Comparison of ENCODE assay signal across 22 mouse cellular contexts in the genomic region with DNA sequence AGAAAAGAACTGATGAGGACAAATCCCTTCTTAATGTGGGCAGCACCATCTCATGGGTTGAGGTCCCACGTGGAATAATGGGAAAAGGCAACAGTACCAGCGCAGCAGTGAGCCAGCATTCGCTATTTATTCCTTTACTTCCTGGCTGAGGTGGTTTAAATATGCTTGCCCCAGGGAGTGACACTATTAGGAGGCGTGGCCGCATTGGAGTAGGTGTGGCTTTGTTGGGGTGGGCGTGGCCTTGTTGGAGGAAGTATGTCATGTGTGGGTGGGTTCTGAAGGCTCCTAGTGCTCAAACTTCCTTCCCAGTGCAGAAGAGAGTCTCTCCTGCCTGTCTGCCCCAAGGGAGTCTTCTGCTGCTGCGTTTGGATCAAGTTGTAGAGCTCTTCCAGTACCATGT. TPM values are rescaled to one million over a fixed set of nuclear protein-coding genes. Genes with fewer than 3 reads are reported as not detected.
DNase-seq lines count a peak whose midpoint lies in the region; TF ChIP-seq lines count a peak whose summit lies in the region.
"Had no signal": no experiment of that assay in that cellular context is flagged by ENCODE, and none has a peak within 500 bp of the region (broad histone marks: within the 10 kb centered on the region; RNA-seq: fewer than 3 reads in every experiment).

No protein-coding gene starts in this region.

- TF ChIP-seq POLR2A in kidney, adult 2 months (IDR thresholded peaks at IDR 0.05; ENCODE audit: low read depth, low read length), result no peak

- no peak for TF ChIP-seq CTCF in kidney, adult 2 months (conservative IDR thresholded peaks at IDR 0.05; ENCODE audit: insufficient read depth, insufficient read length, low read depth, low read length)

- no peaks in the 10 kb centered on the region for H3K36me3 ChIP-seq in kidney, adult 2 months (ENCODE audit: control insufficient read depth, insufficient read depth, low read length)
- H3K36me3 ChIP-seq: heart, embryonic 12.5 days; kidney, embryonic 15.5 days; midbrain, embryonic 12.5 days; neural tube, embryonic 13.5 days had no signal

- H3K4me3 ChIP-seq in kidney, adult 2 months (ENCODE audit: insufficient read depth, low read depth, low read length), result no peak overlapping the region
- H3K4me3 ChIP-seq: gastrocnemius, adult 2 months; heart, embryonic 12.5 days; kidney, embryonic 15.5 days; midbrain, embryonic 12.5 days; neural tube, embryonic 13.5 days had no signal

- no peak overlapping the region for H3K27ac ChIP-seq in kidney, adult 2 months (ENCODE audit: insufficient read depth, low read depth, low read length)
- H3K27ac ChIP-seq: gastrocnemius, adult 2 months; hindbrain, postnatal 0 days; kidney, embryonic 15.5 days; midbrain, embryonic 12.5 days; neural tube, embryonic 13.5 days had no signal

- peak; percentile 20 for DNase-seq in lung, postnatal 10 days
- DNase-seq in lung, postnatal 25 days (ENCODE audit: low spot score), result no peak
- DNase-seq in ES-CJ7 (ENCODE audit: low read depth, low spot score), result peak; percentile 66
- peak; percentile 86 for DNase-seq in ZHBTc4 (ENCODE audit: low read depth, low spot score)
- DNase-seq in kidney, adult 2 months, result no peak
- no peak for DNase-seq in layer of hippocampus, adult 18-20 months (ENCODE audit: low spot score in 2 of 2)
- no peak for DNase-seq in T-cell, adult 2 months (ENCODE audit: low spot score)
- DNase-seq: adrenal gland, postnatal 10 days; cerebellum, adult 8-10 months; gastrocnemius, adult 2 months; heart, postnatal 10 days; kidney, postnatal 36 days; lung, adult 18-20 months; lung, postnatal 14 days; right cerebral cortex, postnatal 25 days; spleen, adult 18-20 months; thymus, postnatal 25 days had no signal

- 93% methylated on average over 7 of the region's 7 CpGs for WGBS in kidney, adult 2 months

- H3K4me1 ChIP-seq in kidney, adult 2 months (ENCODE audit: control insufficient read depth, insufficient read depth, low read length), result peaks cover 4% of the 10 kb centered on the region; the same call in 1 of the 2 replicates
- H3K4me1 ChIP-seq: midbrain, embryonic 12.5 days had no signal

- no peaks in the 10 kb centered on the region for H3K27me3 ChIP-seq in kidney, adult 2 months (replicated peaks; ENCODE audit: control insufficient read depth, insufficient read depth, low read length)
- H3K27me3 ChIP-seq: heart, embryonic 12.5 days; kidney, embryonic 15.5 days; neural tube, embryonic 13.5 days had no signal

RNA-seq across cellular contexts. Expression of a gene that starts 51.9 kb away (rescaled TPM):
- polyA plus RNA-seq in kidney, adult 2 months (2012; rRNA removed), result 3.9 and 4.0 TPM in 2 replicates
- 1 to 10 TPM; 7.4 to 8.7 TPM for total RNA-seq in layer of hippocampus, adult 18-20 months (2021)

Comparison
In these comparisons a context has a peak if more than half of its experiments do, and no peak if none do; other contexts are left out.
1. DNase-seq: peak in lung, postnatal 10 days (single experiment), ES-CJ7 (single experiment) and ZHBTc4 (single experiment); none in lung, postnatal 25 days (single experiment), kidney, adult 2 months (single experiment), layer of hippocampus, adult 18-20 months (0 of 2) and T-cell, adult 2 months (single experiment).